Mouse (Mus musculus): ENCODE measurements around the gene Sapcd1.

DNA sequence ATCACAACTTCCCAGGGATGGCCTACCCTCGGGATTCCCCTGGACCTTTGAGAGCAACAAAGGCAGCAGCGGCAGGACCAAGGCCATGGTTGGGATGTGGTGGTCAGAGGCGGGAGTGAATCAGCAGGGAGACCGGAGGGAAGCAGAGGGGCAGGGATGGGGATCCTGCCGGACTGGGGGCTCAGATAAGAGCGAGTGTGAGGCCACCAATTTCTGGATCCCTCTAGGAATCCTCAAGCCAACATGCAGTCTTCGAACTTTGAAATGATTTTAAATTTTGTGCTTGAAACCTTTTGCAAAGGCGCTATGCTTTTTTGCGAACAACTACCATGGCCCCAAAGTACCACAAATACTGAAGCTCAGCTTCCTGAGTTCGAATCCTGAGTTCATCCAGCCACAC is 38.3 kb upstream of the Sapcd1 start, which contains the start of gene Mpig6b:
- no peak for TF ChIP-seq CTCF (IDR thresholded peaks at IDR 0.05; ENCODE audit: low read depth)
- no peak for TF ChIP-seq EP300 (IDR thresholded peaks at IDR 0.05; ENCODE audit: low read depth)
